In the genomic region with DNA sequence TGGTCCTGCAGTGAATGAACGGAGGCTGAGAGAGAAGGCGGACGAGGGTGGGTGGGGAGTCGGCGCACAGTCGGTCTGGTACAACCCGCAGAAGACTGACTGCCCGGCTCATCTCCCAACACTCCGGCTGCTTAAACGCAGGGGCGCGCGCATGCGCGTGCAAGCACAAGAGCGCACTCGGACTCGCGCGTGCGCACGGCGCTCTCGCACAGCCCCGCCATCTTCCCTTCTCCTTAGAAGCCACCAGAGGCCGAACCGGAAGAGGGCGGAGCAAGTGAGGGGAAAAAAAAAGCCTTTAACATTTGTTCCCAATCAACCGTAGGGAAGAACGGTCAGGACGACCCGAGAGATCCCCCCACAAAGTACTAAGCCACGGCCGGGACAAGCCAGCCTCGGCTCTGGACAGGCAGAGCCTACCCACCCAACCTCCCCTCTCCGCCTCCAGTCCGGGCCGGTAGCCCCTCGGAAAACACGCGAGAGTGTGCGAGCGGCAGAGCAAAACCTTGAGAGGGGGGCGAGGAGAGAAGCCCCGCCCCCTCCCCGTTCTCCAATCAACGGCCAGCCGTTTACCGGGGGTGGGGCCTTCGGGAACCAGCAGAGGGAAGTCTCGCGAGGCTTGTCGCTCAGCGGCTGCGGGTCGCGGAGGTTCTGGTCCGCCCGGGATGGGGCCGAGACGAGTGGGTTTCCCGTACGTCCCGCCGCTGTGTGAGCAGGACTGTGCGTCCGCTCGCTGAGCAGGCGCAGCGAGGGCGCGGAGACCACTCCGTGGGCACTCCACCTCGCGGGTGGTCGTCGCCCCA, we compare ENCODE assay signal across 8 mouse cellular contexts. TPM values are rescaled to one million over a fixed set of nuclear protein-coding genes. Genes with fewer than 3 reads are reported as not detected.
DNase-seq lines count a peak whose midpoint lies in the region; ATAC-seq lines count a peak whose summit lies in the region.

A gene (minus strand): TSS at position 526 of the 800 bp plus-strand sequence.

- peak; percentile 100 for DNase-seq in ES-CJ7 (ENCODE audit: low read depth, low spot score)
- DNase-seq in cerebellum, adult 11 months = peak; percentile 98
- DNase-seq in forebrain, embryonic 14.5 days (ENCODE audit: low spot score) = peak; percentile 99
- DNase-seq in heart, postnatal 14 days = peak; percentile 97 to 98
- DNase-seq in layer of hippocampus, adult 11-12 months (ENCODE audit: low spot score) = peak; percentile 98
- DNase-seq in lung, adult 18-20 months = peak; percentile 96 to 98
- DNase-seq in testis, postnatal 14 days (ENCODE audit: low spot score) = peak; percentile 98

- peaks cover 22% of the 10 kb centered on the region for H3K4me1 ChIP-seq in forebrain, embryonic 14.5 days (ENCODE audit: control insufficient read depth, insufficient read depth, low read length)
- H3K4me1 ChIP-seq in neural tube, embryonic 15.5 days = peaks cover 39% of the 10 kb centered on the region

- no peaks in the 10 kb centered on the region for H3K9me3 ChIP-seq in forebrain, embryonic 14.5 days (replicated peaks; ENCODE audit: control insufficient read depth, low read length)
- no peaks in the 10 kb centered on the region for H3K9me3 ChIP-seq in neural tube, embryonic 15.5 days (replicated peaks)

- intact Hi-C loops in heart, postnatal 14 days (cut with DNase I) = loop anchor here (2.0 kb wide), 1 partner anchor 75 kb away; a partner anchor contains a TSS

- no peaks in the 10 kb centered on the region for H3K27me3 ChIP-seq in forebrain, embryonic 14.5 days (replicated peaks; ENCODE audit: control insufficient read depth, insufficient read depth, low read length)
- no peaks in the 10 kb centered on the region for H3K27me3 ChIP-seq in neural tube, embryonic 15.5 days (replicated peaks)

- peak within 1 kb of the TSS; percentile 85 for H3K4me3 ChIP-seq in forebrain, embryonic 14.5 days (ENCODE audit: low read depth, low read length)
- peak within 1 kb of the TSS; percentile 90 for H3K4me3 ChIP-seq in neural tube, embryonic 15.5 days (replicated peaks)

- H3K36me3 ChIP-seq in forebrain, embryonic 14.5 days (ENCODE audit: control insufficient read depth, insufficient read depth, low read length) = no peaks in the 10 kb centered on the region
- H3K36me3 ChIP-seq in neural tube, embryonic 15.5 days = no peaks in the 10 kb centered on the region

- H3K4me2 ChIP-seq in forebrain, embryonic 14.5 days (ENCODE audit: low read length) = peak within 1 kb of the TSS; percentile 70
- H3K4me2 ChIP-seq in neural tube, embryonic 15.5 days = peak within 1 kb of the TSS; percentile 76

- peak within 1 kb of the TSS; percentile 93 for H3K9ac ChIP-seq in forebrain, embryonic 14.5 days (ENCODE audit: low read length)
- H3K9ac ChIP-seq in neural tube, embryonic 15.5 days (replicated peaks) = peak within 1 kb of the TSS; percentile 90

- peak; percentile 94 for ATAC-seq in forebrain, embryonic 14.5 days
- ATAC-seq in neural tube, embryonic 15.5 days (ENCODE audit: low FRiP score) = peak; percentile 96

- WGBS in forebrain, embryonic 14.5 days = under 1% methylated on average over 77 of the region's 77 CpGs
- WGBS in neural tube, embryonic 15.5 days = under 1% methylated on average over 77 of the region's 77 CpGs

- H3K27ac ChIP-seq in forebrain, embryonic 14.5 days (ENCODE audit: low read depth, low read length) = peak within 1 kb of the TSS; percentile 96
- H3K27ac ChIP-seq in neural tube, embryonic 15.5 days (replicated peaks) = peak within 1 kb of the TSS; percentile 100

RNA-seq across cellular contexts. Expression of the gene that starts here (rescaled TPM):
- 52.9 and 62.2 TPM in 2 replicates for polyA plus RNA-seq in forebrain, embryonic 14.5 days (2014; fragmentation: Nextera tagmentation; extraction: Ambion mirVana)
- 10 to 100 TPM; 20.7 to 24.2 TPM for total RNA-seq in heart, postnatal 14 days (2021)
- 40.5 and 51.7 TPM in 2 replicates for polyA plus RNA-seq in neural tube, embryonic 15.5 days (2015; fragmentation: Nextera tagmentation; extraction: Ambion mirVana)

Comparison
In these comparisons a context has a peak if more than half of its experiments do, and no peak if none do; other contexts are left out.
1. Peak in every context shown above with its lines: DNase-seq, ATAC-seq, H3K4me3 ChIP-seq and H3K27ac ChIP-seq.